Mouse (Mus musculus) layer of hippocampus, adult 2 months (tissue): ENCODE data around the gene Hc. TPM values are rescaled to one million over a fixed set of nuclear protein-coding genes. Genes with fewer than 3 reads are reported as not detected.

Source experiments
- DNase-seq, 2 experiments: peaks; one replicate each; pipeline ENCODE4 v3.0.0; 2022; ENCODE audit warnings: low spot score in 2 of 2
- H3K27ac ChIP-seq: fragments of 200-600 bp; 2 replicates; pipeline ENCODE4 v1.8.1; 2022
- H3K4me3 ChIP-seq: fragments of 200-600 bp; 2 replicates; pipeline ENCODE4 v1.8.1; 2022; ENCODE audit warnings: mild to moderate bottlenecking
- CTCF ChIP-seq: fragments of 200-600 bp; conservative IDR thresholded peaks from 2 replicates; pipeline ENCODE4 v1.8.1; 2022; ENCODE audit warnings: antibody characterized with exemption, mild to moderate bottlenecking, moderate library complexity
- total RNA-seq, 2 experiments: library from RNA; stranded (reverse); gene quantifications; 2 replicates each; pipeline ENCODE4 v1.2.3; 2021

Hc gene
- total RNA-seq, 2 experiments from 2014 or later = not detected

- no peak for TF ChIP-seq CTCF
Measured at GRCm38 (mm10) chr2:34982906-34983698, 78.1 kb downstream of the Hc start.

GRCm38 (mm10) chr2:34982096-34982724, 79.0 kb downstream of the Hc start:
- H3K27ac ChIP-seq = no peak overlapping the region
- H3K4me3 ChIP-seq = no peak overlapping the region
- no peak for TF ChIP-seq CTCF
- peak in 1 of 2 experiments; percentile 30 for DNase-seq

More at GRCm38 (mm10) chr2:34982906-34983698, 78.1 kb downstream of the Hc start:
- Histone ChIP-seq H3K4me3 (no peak overlapping the region), H3K27ac (no peak overlapping the region)
- DNase-seq = no peak

- DNase-seq = no peak
- no peak for TF ChIP-seq CTCF
- no peak overlapping the region for H3K27ac ChIP-seq
- no peak overlapping the region for H3K4me3 ChIP-seq
Measured at GRCm38 (mm10) chr2:34979459-34980011, 81.7 kb downstream of the Hc start.

GRCm38 (mm10) chr2:34978226-34978625, 83.0 kb downstream of the Hc start:
- no peak for TF ChIP-seq CTCF
- H3K27ac ChIP-seq = no peak overlapping the region
- no peak overlapping the region for H3K4me3 ChIP-seq
- DNase-seq = no peak

GRCm38 (mm10) chr2:34976945-34977658, 84.1 kb downstream of the Hc start:
- no peak for TF ChIP-seq CTCF

GRCm38 (mm10) chr2:34976447-34976846, 84.8 kb downstream of the Hc start:
- no peak for TF ChIP-seq CTCF
- no peak for DNase-seq
- no peak overlapping the region for H3K4me3 ChIP-seq
- H3K27ac ChIP-seq = no peak overlapping the region

More at GRCm38 (mm10) chr2:34976945-34977658, 84.1 kb downstream of the Hc start:
- Histone ChIP-seq H3K4me3 (no peak overlapping the region), H3K27ac (no peak overlapping the region)
- DNase-seq = no peak

GRCm38 (mm10) chr2:34973087-34973486, 88.2 kb downstream of the Hc start:
- DNase-seq = no peak
- no peak overlapping the region for H3K27ac ChIP-seq
- no peak overlapping the region for H3K4me3 ChIP-seq
- no peak for TF ChIP-seq CTCF

- no peak for TF ChIP-seq CTCF
- Histone ChIP-seq H3K27ac (no peak overlapping the region), H3K4me3 (no peak overlapping the region)
- no peak for DNase-seq
Measured at GRCm38 (mm10) chr2:34971080-34971888, 90.0 kb downstream of the Hc start.

- DNase-seq = peak in 1 of 2 experiments; percentile 59
- peak; percentile 82 for TF ChIP-seq CTCF
- Histone ChIP-seq H3K27ac (no peak overlapping the region), H3K4me3 (no peak overlapping the region)
Measured at GRCm38 (mm10) chr2:34970092-34970750, 91.0 kb downstream of the Hc start.

- no peak for TF ChIP-seq CTCF
- no peak overlapping the region for H3K27ac ChIP-seq
- H3K4me3 ChIP-seq = no peak overlapping the region
- DNase-seq = no peak
Measured at GRCm38 (mm10) chr2:34969166-34969565, 92.1 kb downstream of the Hc start.

GRCm38 (mm10) chr2:34966243-34966934, 94.8 kb downstream of the Hc start:
- DNase-seq = no peak
- Histone ChIP-seq H3K4me3 (no peak overlapping the region), H3K27ac (no peak overlapping the region)
- TF ChIP-seq CTCF = no peak
